Mouse (Mus musculus) forebrain, embryonic 14.5 days (tissue): ENCODE results near the gene Upp2. TPM values are rescaled to one million over a fixed set of nuclear protein-coding genes. Genes with fewer than 3 reads are reported as not detected.
A peak's percentile ranks its signal among the peaks of the same experiment; 100 is the strongest.

ENCODE experiments used
- ATAC-seq: fragments of 200-750 bp; cut with Nextera tagmentation; 2 replicates; pipeline ENCODE4 v1.8.0; 2017; ENCODE audit warnings: mild to moderate bottlenecking, moderate library complexity
- DNase-seq: peaks from one replicate; pipeline ENCODE4 v3.0.0-alpha.2; 2015; ENCODE audit warnings: low spot score
- H3K27ac ChIP-seq: fragments of 300-500 bp; sonication (generic); 2 replicates; pipeline ENCODE4 v1.5.1; 2014; ENCODE audit warnings: low read depth, mild to moderate bottlenecking, control low read depth, low read length, moderate library complexity
- H3K27me3 ChIP-seq: fragments of 300-500 bp; sonication (generic); replicated peaks from 2 replicates; pipeline ENCODE4 v1.6.1; 2014; ENCODE audit warnings: low read length, control low read depth, mixed read lengths; ENCODE audit not compliant: control insufficient read depth, insufficient read depth
- H3K36me3 ChIP-seq: fragments of 300-500 bp; sonication (generic); 2 replicates; pipeline ENCODE4 v1.6.1; 2014; ENCODE audit warnings: low read length, control low read depth; ENCODE audit not compliant: control insufficient read depth, insufficient read depth
- H3K4me1 ChIP-seq: fragments of 300-500 bp; sonication (generic); 2 replicates; pipeline ENCODE4 v1.6.1; 2014; ENCODE audit warnings: antibody characterized with exemption, low read length, control low read depth; ENCODE audit not compliant: control insufficient read depth, insufficient read depth
- H3K4me2 ChIP-seq: fragments of 300-500 bp; sonication (generic); 2 replicates; pipeline ENCODE4 v1.6.1; 2014; ENCODE audit warnings: mild to moderate bottlenecking, control low read depth, low read length
- H3K4me3 ChIP-seq: fragments of 300-500 bp; sonication (generic); 2 replicates; pipeline ENCODE4 v1.5.1; 2014; ENCODE audit warnings: low read depth, low read length, control low read depth
- H3K9ac ChIP-seq: fragments of 300-500 bp; sonication (generic); 2 replicates; pipeline ENCODE4 v1.6.1; 2014; ENCODE audit warnings: mild to moderate bottlenecking, low read length, control low read depth, moderate library complexity
- H3K9me3 ChIP-seq: fragments of 300-500 bp; sonication (generic); replicated peaks from 2 replicates; pipeline ENCODE4 v1.6.1; 2016; ENCODE audit warnings: low read length, control low read depth, mixed read lengths; ENCODE audit not compliant: control insufficient read depth
- WGBS: fragments of 180-500 bp; shearing (Covaris S2); extraction: QIAGEN DNeasy Blood & Tissue Kit; methylation state at CpG from one replicate; pipeline ENCODE4 v1.1.7; 2014; 5-methylcytosine and 5-hydroxymethylcytosine counted together
- polyA plus RNA-seq: library from polyadenylated mRNA; unstranded; fragments of >200 nt; fragmentation: Nextera tagmentation; extraction: Ambion mirVana; gene quantifications from 2 replicates; pipeline ENCODE4 v1.2.1, GENCODE M21; 2014

The Upp2 gene
- polyA plus RNA-seq, 1 experiment from 2014 or later: 13.1 TPM

DNA sequence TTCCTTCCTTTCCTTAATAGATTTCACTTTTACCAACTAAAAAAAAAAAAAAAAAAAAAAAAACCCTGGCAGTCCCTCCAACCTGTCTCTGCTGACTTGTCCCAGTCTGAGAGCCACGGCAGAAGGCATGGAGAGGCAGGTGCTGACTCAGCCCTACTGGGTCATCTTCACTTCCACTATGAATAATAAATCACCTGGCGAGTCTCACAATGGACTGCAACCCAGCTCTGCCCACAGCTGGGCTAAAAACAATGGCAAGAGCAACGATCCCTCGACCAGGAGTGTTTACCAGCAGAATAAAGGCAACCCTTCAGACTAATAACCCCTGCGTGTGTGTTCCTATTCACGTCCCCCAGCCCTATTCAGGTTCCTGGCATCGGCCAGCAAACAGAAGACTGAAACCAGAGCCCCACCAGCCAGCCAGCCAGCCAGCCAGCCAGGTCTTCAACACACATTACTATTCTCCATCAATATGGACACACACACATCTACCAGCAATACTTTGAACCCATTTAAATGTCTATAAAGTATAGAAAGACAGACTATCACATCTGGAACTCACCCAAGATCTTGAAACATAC is 37.1 kb upstream of the Upp2 start:
- no peak overlapping the region for H3K4me2 ChIP-seq
- peak overlapping the region; percentile 23; the same call in 1 of the 2 replicates for H3K27ac ChIP-seq
- H3K4me3 ChIP-seq: no peak overlapping the region
- H3K27me3 ChIP-seq: no peaks in the 10 kb centered on the region
- peak; percentile 36 for DNase-seq
- H3K9me3 ChIP-seq: no peaks in the 10 kb centered on the region
- peaks cover 46% of the 10 kb centered on the region for H3K4me1 ChIP-seq
- no peaks in the 10 kb centered on the region for H3K36me3 ChIP-seq
- WGBS: 6% methylated on average over 7 of the region's 7 CpGs
- no peak overlapping the region for H3K9ac ChIP-seq
- no peak for ATAC-seq

DNA sequence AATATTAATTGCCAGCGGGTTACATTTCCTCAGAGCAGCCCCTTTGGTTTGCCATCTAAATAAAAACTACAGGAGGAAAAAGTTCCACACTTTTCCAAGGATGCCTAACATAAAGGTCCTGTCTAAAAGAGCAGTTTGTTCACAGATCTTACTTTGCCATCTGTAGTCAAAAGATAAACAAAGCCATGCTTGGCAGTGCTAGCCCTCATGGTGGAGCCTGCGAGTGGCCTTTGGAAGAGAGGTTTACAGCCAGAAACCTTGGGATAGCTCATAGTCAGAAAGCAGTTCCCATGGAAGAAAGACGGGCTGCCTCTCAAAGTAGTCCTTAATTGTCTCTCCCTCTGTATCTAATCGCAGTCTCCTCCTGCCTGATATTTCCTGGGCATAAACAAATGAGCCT is 36.6 kb upstream of the Upp2 start:
- H3K27ac ChIP-seq: no peak overlapping the region
- WGBS: 56% methylated on average over 4 of the region's 4 CpGs
- ATAC-seq: no peak

DNA sequence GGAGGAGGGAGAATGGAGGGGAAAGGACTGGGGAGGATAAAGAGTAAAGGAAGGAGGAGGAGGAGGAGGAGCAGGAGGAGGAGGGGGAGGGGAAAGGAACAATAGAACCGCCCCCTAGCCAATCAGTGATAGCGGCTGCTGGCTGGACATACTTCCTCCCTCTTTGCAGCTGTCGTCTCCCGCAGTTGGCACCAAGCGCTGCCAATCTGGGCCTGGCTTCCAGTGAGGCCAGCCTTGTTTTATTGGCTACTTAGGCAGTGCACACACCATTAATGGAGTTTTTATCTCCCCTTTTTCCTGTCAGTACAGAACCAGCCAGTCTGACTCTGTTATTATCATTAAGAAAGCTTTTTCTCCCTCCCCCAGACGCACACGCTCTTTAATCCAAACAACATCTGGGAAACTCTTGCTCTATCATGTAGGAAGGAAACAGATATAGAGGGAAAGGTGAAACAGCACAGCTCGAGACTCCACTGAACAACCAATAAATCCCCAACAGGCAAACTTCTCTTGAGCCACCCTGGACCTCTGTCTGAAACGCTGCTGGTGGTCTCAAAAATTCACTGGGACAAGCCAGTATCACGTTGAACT is 34.7 kb upstream of the Upp2 start:
- Histone ChIP-seq H3K9me3 (no peaks in the 10 kb centered on the region), H3K4me1 (peaks cover 46% of the 10 kb centered on the region), H3K27ac (peak overlapping the region; percentile 61), H3K4me3 (no peak overlapping the region), H3K9ac (no peak overlapping the region), H3K4me2 (peak overlapping the region; percentile 13; the same call in 1 of the 2 replicates), H3K36me3 (0 out of 2 replicates have a peak, but pooled peaks cover 3% of the 10 kb centered on the region), H3K27me3 (no peaks in the 10 kb centered on the region)
- ATAC-seq (peak; percentile 89), DNase-seq (peak; percentile 94)
- WGBS: 11% methylated on average over 10 of the region's 10 CpGs

More for the DNA sequence above, 36.6 kb upstream of the Upp2 start:
- Histone ChIP-seq H3K4me2 (no peak overlapping the region), H3K36me3 (no peaks in the 10 kb centered on the region), H3K27me3 (no peaks in the 10 kb centered on the region), H3K4me3 (no peak overlapping the region), H3K9ac (no peak overlapping the region), H3K9me3 (no peaks in the 10 kb centered on the region), H3K4me1 (peaks cover 46% of the 10 kb centered on the region)
- DNase-seq: no peak

DNA sequence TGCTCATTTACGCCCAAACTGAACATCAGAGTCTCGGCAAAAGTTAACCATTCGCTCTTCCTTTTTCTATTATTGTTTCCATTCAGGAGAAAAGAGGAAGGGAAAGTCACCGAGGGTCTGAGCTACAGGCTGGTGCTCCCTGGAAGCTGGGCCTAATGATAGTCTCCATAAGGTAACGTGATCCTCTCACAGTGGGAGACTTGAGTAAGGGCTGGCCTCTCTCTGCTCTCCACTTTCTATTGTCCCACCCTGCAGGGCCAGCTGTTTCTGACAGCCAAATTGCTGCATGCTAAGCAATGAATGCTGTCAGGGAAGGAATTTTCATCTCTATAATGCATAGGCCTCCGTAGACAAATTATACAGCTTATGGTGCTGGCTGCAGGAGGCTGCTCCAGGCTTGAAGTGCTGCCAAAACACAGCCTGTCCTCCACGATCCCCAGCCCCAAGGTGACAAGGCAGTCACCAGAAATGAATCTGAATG is 33.5 kb upstream of the Upp2 start:
- Histone ChIP-seq H3K4me3 (no peak overlapping the region), H3K27ac (peak overlapping the region; percentile 61), H3K4me1 (peaks cover 46% of the 10 kb centered on the region), H3K4me2 (peak overlapping the region; percentile 2; the same call in 1 of the 2 replicates), H3K9me3 (no peaks in the 10 kb centered on the region), H3K27me3 (no peaks in the 10 kb centered on the region), H3K9ac (no peak overlapping the region), H3K36me3 (0 out of 2 replicates have a peak, but pooled peaks cover 3% of the 10 kb centered on the region)
- whole genome bisulfite sequencing: 9% methylated on average over 7 of the region's 7 CpGs
- ATAC-seq (peak; percentile 65), DNase-seq (peak; percentile 77)

DNA sequence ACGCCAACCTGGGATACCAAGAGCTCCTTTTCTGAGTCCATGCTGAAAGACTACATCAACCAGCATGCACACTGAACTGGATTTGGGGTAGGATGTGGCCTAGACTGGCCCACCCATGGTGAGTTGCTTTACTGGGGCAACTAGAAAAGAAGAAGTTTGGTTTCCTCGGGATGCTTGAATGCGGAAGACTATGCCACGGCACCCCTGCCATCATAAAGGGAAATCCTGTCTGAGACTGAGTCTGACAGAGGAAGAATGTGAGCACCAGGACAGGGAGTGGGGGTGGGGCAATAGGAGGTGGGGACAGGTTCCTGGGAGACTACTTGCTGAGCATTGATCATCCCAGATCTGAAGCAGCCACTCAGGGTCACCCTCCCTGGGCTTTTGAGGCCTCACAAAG is 32.7 kb upstream of the Upp2 start:
- H3K4me2 ChIP-seq: no peak overlapping the region
- ATAC-seq: no peak
- H3K9me3 ChIP-seq: no peaks in the 10 kb centered on the region
- H3K27ac ChIP-seq: peak overlapping the region; percentile 61; the same call in 1 of the 2 replicates
- H3K4me3 ChIP-seq: no peak overlapping the region
- no peaks in the 10 kb centered on the region for H3K27me3 ChIP-seq
- no peak overlapping the region for H3K9ac ChIP-seq
- 66% methylated on average over 4 of the region's 4 CpGs for WGBS
- peaks cover 45% of the 10 kb centered on the region for H3K4me1 ChIP-seq
- H3K36me3 ChIP-seq: 0 out of 2 replicates have a peak, but pooled peaks cover 3% of the 10 kb centered on the region
- no peak for DNase-seq

DNA sequence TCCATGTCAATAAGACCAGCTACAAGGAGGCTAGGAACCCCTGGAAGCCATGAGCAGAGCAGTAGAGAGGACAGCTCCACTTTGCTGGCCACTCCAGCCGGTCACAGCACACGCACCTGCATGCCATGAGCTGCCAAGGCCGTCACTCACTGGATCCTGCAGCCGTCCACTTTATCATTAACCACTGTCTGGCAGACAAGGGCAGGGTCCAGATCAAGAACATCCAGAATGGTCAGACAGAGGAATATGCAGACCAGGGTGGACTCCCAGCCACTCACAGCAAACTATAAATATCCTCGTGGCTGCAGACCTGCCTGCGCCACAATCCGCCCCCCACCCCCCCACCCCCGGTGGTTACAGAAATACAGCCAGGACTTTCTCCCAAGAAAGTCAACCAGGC is 31.9 kb upstream of the Upp2 start:
- peaks cover 36% of the 10 kb centered on the region for H3K4me1 ChIP-seq
- no peak overlapping the region for H3K4me2 ChIP-seq
- H3K36me3 ChIP-seq: 0 out of 2 replicates have a peak, but pooled peaks cover 3% of the 10 kb centered on the region
- DNase-seq (no peak), ATAC-seq (no peak)
- H3K27me3 ChIP-seq: no peaks in the 10 kb centered on the region
- no peak overlapping the region for H3K4me3 ChIP-seq
- no peak overlapping the region for H3K9ac ChIP-seq
- no peak overlapping the region for H3K27ac ChIP-seq
- H3K9me3 ChIP-seq: no peaks in the 10 kb centered on the region
- WGBS: 88% methylated on average over 8 of the region's 8 CpGs

DNA sequence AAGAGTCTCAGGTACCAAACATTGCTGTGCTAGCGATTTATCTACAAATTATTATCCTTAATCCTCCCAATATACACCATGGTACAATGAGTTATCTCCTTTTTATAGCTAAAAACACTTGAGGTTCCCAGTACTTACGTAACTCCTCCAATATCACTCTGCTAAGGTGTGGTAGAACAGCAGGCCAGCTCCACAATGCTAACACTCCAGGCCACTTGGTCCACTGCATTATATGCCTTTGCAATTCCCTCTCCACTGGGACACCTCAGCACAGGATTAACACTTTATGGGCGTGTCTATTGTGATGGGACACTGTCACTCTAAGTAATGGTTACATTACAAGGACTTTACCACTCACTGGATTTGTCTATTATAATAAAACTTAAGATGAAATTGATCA is 30.3 kb upstream of the Upp2 start:
- no peak for ATAC-seq
- H3K36me3 ChIP-seq: 0 out of 2 replicates have a peak, but pooled peaks cover 3% of the 10 kb centered on the region
- no peaks in the 10 kb centered on the region for H3K9me3 ChIP-seq
- no peak overlapping the region for H3K4me3 ChIP-seq
- no peak overlapping the region for H3K4me2 ChIP-seq
- no peak overlapping the region for H3K27ac ChIP-seq
- H3K27me3 ChIP-seq: no peaks in the 10 kb centered on the region
- DNase-seq: no peak
- no peak overlapping the region for H3K9ac ChIP-seq
- WGBS: 89% methylated on average over 3 of the region's 3 CpGs
- peaks cover 26% of the 10 kb centered on the region for H3K4me1 ChIP-seq

DNA sequence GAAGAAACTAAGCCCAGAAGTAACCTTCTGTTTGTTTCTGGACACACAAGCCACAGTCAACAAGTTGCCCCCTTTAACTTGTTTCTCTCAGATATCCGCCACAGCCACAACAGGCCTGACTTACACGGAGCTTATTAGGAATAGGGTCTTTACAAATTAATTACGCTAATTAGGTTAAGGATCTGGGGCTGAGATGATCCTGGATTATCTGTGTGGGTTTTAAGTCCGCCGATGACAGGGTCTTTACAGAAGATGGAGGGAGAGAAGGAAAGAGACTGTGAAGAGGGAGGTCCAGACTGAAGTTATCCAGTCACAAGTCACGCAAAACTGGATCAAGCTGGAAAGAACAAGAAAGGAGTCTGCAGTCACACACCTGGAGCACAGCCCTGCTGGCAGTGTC is 28.9 kb upstream of the Upp2 start:
- no peak for DNase-seq
- no peak overlapping the region for H3K4me2 ChIP-seq
- H3K4me3 ChIP-seq: no peak overlapping the region
- 58% methylated on average over 6 of the region's 6 CpGs for WGBS
- no peak overlapping the region for H3K9ac ChIP-seq
- no peaks in the 10 kb centered on the region for H3K27me3 ChIP-seq
- H3K27ac ChIP-seq: no peak overlapping the region
- H3K4me1 ChIP-seq: peaks cover 14% of the 10 kb centered on the region
- 0 out of 2 replicates have a peak, but pooled peaks cover 3% of the 10 kb centered on the region for H3K36me3 ChIP-seq
- ATAC-seq: no peak
- H3K9me3 ChIP-seq: no peaks in the 10 kb centered on the region

DNA sequence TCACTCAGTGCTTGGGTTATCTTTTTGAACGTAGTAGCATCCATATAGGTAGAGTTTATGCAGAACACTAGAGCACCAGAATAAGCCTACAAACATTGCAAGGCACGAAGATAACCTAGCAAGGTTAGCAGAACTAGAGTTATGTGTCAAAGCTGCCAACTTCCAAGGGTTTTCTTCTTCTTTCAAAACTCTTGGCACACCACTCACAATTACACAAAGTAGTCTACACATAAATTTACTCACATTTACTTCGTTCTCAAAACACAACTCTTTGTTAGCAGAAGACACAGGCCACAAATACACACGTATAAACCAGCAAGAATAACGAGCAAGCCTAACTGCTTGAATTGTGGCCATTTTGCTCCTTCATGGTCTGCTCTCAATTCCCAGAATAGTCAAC is 23.8 kb upstream of the Upp2 start:
- no peak overlapping the region for H3K4me3 ChIP-seq
- ATAC-seq (no peak), DNase-seq (no peak)
- H3K27me3 ChIP-seq: no peaks in the 10 kb centered on the region
- H3K4me1 ChIP-seq: no peaks in the 10 kb centered on the region
- no peaks in the 10 kb centered on the region for H3K9me3 ChIP-seq
- no peaks in the 10 kb centered on the region for H3K36me3 ChIP-seq
- no peak overlapping the region for H3K4me2 ChIP-seq
- no peak overlapping the region for H3K27ac ChIP-seq
- H3K9ac ChIP-seq: no peak overlapping the region
- 67% methylated on average over 5 of the region's 5 CpGs for WGBS
